Comparison of ENCODE assay signal across 7 mouse cellular contexts in genomic region chr10:26077671-26078481, GRCm38 (mm10). TPM values are rescaled to one million over a fixed set of nuclear protein-coding genes. Genes with fewer than 3 reads are reported as not detected.
A peak's percentile ranks its signal among the peaks of the same experiment; 100 is the strongest.
DNase-seq lines count a peak whose midpoint lies in the region; TF ChIP-seq lines count a peak whose summit lies in the region.

Gene Gm9767 (plus strand): TSS chr10:26078255.

- 4% methylated on average over 52 of the region's 52 CpGs for WGBS in lung, adult 2 months

- TF ChIP-seq POLR2A in lung, adult 2 months (IDR thresholded peaks at IDR 0.05; ENCODE audit: borderline replicate concordance, extremely low read depth, low read depth, low read length): no peak

- TF ChIP-seq CTCF in lung, adult 2 months (IDR thresholded peaks at IDR 0.05; ENCODE audit: insufficient read depth, low read length): no peak

- peak within 1 kb of the TSS; percentile 46 for H3K4me3 ChIP-seq in lung, adult 2 months (replicated peaks; ENCODE audit: extremely low read depth, low read depth, low read length)
- peak within 1 kb of the TSS; percentile 49 for H3K4me3 ChIP-seq in brown adipose tissue, adult 24 weeks (ENCODE audit: insufficient read depth, low read depth, low read length)

- intact Hi-C loops in left cerebral cortex, postnatal 4 days (cut with DNase I): loop anchor here (2.0 kb wide), 1 partner anchor 399 kb away; no protein-coding TSS in a partner anchor

- no peak for DNase-seq in lung, adult 2 months
- DNase-seq in lung, postnatal 14 days: no peak
- peak; percentile 7 to 25 for DNase-seq in frontal cortex, postnatal 14 days (ENCODE audit: low spot score in 2 of 2)
- DNase-seq in left cerebral cortex, postnatal 4 days: peak; percentile 10
- DNase-seq in neural tube, embryonic 10.5 days (ENCODE audit: extremely low spot score, low spot score): peak; percentile 58
- no peak for DNase-seq in spleen, adult 18-20 months

- H3K27ac ChIP-seq in brown adipose tissue, adult 24 weeks (replicated peaks; ENCODE audit: low read depth, low read length): no peak within 1 kb of the TSS

- H3K4me1 ChIP-seq in lung, adult 2 months (ENCODE audit: control insufficient read depth, insufficient read depth, low read length): no peaks in the 10 kb centered on the region
- no peaks in the 10 kb centered on the region; the same call in 1 of the 2 replicates for H3K4me1 ChIP-seq in brown adipose tissue, adult 24 weeks (ENCODE audit: control insufficient read depth, insufficient read depth, insufficient read length, low read length)

RNA-seq across cellular contexts. Expression of gene Gm9767, which starts in this region (rescaled TPM):
- 0.19 TPM in 1 of 2 replicates, not detected in the other for polyA plus RNA-seq in lung, adult 2 months (2012; rRNA removed)
- not detected in 2 replicates for polyA plus RNA-seq in brown adipose tissue, adult 24 weeks (2012; ENCODE audit: insufficient read depth, insufficient read length, missing spikeins)
- total RNA-seq in left cerebral cortex, postnatal 4 days (2021): 1 to 10 TPM; 2.0 to 3.2 TPM

Comparison
In these comparisons a context has a peak if more than half of its experiments do, and no peak if none do; other contexts are left out.
1. DNase-seq: peak in frontal cortex, postnatal 14 days (2 of 2), left cerebral cortex, postnatal 4 days (single experiment) and neural tube, embryonic 10.5 days (single experiment); none in lung, adult 2 months (single experiment), lung, postnatal 14 days (single experiment) and spleen, adult 18-20 months (0 of 2).